Mouse (Mus musculus) forebrain, postnatal 0 days (tissue): Measurements from ENCODE around the gene Zfp982. TPM values are rescaled to one million over a fixed set of nuclear protein-coding genes. Genes with fewer than 3 reads are reported as not detected.
"Not testable (repeated sequence)": the region's sequence is repeated elsewhere in the genome, so short reads cannot be mapped to it uniquely, and the experiment has no call there.

ENCODE experiments used
- ATAC-seq: fragments of 200-750 bp; cut with Nextera tagmentation; 2 replicates; pipeline ENCODE4 v1.8.0; 2017; ENCODE audit warnings: mild to moderate bottlenecking, moderate library complexity
- DNase-seq: peaks from one replicate; pipeline ENCODE4 v3.0.0-alpha.2; 2015
- H3K27ac ChIP-seq: fragments of 300-500 bp; sonication (generic); 2 replicates; pipeline ENCODE4 v1.5.1; 2014; ENCODE audit warnings: low read depth, mild to moderate bottlenecking, antibody characterized with exemption, low read length, moderate library complexity, mixed read lengths
- H3K27me3 ChIP-seq: fragments of 300-500 bp; sonication (generic); 2 replicates; pipeline ENCODE4 v1.6.1; 2014; ENCODE audit warnings: mild to moderate bottlenecking, low read length, mixed read lengths; ENCODE audit not compliant: insufficient read depth
- H3K36me3 ChIP-seq: fragments of 300-500 bp; sonication (generic); 2 replicates; pipeline ENCODE4 v1.6.1; 2014; ENCODE audit warnings: mild to moderate bottlenecking, moderate library complexity; ENCODE audit not compliant: insufficient read depth
- H3K4me1 ChIP-seq: fragments of 300-500 bp; sonication (generic); 2 replicates; pipeline ENCODE4 v1.6.1; 2014; ENCODE audit warnings: antibody characterized with exemption; ENCODE audit not compliant: insufficient read depth
- H3K4me2 ChIP-seq: fragments of 300-500 bp; sonication (generic); 2 replicates; pipeline ENCODE4 v1.6.1; 2014; ENCODE audit warnings: low read depth, mild to moderate bottlenecking, moderate library complexity
- H3K4me3 ChIP-seq: fragments of 300-500 bp; sonication (generic); 2 replicates; pipeline ENCODE4 v1.5.1; 2014; ENCODE audit warnings: low read depth, low read length, mixed read lengths
- H3K9ac ChIP-seq: fragments of 300-500 bp; sonication (generic); 2 replicates; pipeline ENCODE4 v1.6.1; 2014; ENCODE audit warnings: mild to moderate bottlenecking
- H3K9me3 ChIP-seq: fragments of 300-500 bp; sonication (generic); 2 replicates; pipeline ENCODE4 v1.6.1; 2016; ENCODE audit warnings: low read length
- CTCF ChIP-seq: sonication (generic); IDR thresholded peaks from 2 replicates; pipeline ENCODE4 v1.5.1; 2016; ENCODE audit warnings: antibody characterized with exemption, control low read depth, low read depth
- WGBS: fragments of 180-500 bp; shearing (Covaris S2); extraction: QIAGEN DNeasy Blood & Tissue Kit; methylation state at CpG from one replicate; pipeline ENCODE4 v1.1.7; 2014; 5-methylcytosine and 5-hydroxymethylcytosine counted together
- polyA plus RNA-seq: library from polyadenylated mRNA; unstranded; fragments of >200 nt; fragmentation: Nextera tagmentation; extraction: Ambion mirVana; gene quantifications from 2 replicates; pipeline ENCODE4 v1.2.1, GENCODE M21; 2015
- total RNA-seq: library from RNA; depleted of rRNA; stranded (reverse); fragments of >200 nt; gene quantifications from 2 replicates; pipeline ENCODE4 v1.2.3, GENCODE M21; 2014; rRNA removed

Gene Zfp982
- total and polyA plus RNA-seq, 2 experiments from 2014 or later, result 2.2 to 6.4 TPM

DNA sequence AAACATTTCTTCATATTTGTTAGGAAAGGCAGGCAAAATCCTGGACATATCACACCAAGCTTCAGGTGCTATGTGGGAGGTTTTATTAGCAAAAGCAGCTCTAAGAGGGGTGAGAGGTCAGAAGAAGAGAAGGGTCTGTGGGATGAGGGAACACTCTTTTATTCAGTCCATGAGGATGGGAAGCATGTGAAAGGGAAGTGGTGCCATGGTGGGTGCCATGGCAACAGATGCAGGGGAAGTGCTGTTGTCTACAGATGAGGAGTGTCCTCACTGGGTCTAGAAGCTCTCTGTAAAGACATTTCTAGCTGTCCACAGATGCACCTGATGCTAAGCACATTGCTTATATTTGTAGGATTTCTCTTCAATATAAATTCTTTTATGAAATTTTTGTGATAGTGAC lies 48.9 kb downstream of the Zfp982 start:
- H3K36me3 ChIP-seq, result no peaks in the 10 kb centered on the region
- H3K9me3 ChIP-seq, result peaks cover 32% of the 10 kb centered on the region
- H3K27me3 ChIP-seq, result no peaks in the 10 kb centered on the region
- no peak overlapping the region for H3K9ac ChIP-seq
- no peak for TF ChIP-seq CTCF
- H3K4me2 ChIP-seq, result no peak overlapping the region
- H3K4me1 ChIP-seq, result no peaks in the 10 kb centered on the region
- DNase-seq (no peak), ATAC-seq (no peak)
- no peak overlapping the region for H3K27ac ChIP-seq
- no peak overlapping the region for H3K4me3 ChIP-seq

DNA sequence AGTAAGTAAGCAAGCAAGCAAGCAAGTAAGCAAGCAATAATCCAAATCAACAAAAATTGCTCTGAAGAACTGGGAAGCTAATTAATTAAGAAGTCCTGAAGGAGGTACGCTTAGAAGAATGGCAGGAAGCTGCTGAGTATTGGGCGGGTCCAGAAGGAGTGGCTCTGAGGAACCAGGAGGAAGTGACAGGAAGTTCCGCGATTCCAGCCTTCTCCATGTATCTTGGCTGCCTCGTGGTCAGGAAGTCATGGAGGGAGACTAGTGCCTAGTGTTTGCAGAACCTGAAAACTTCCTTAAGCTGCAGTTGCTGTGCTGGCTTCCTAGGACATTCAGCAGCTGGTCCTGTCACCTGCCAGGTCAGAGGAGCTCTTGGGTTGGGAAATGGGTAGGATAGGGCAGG lies 60.9 kb downstream of the Zfp982 start, which contains the start of gene Zfp985:
Gene Zfp985 (plus strand): TSS at position 207 of the 400 bp plus-strand sequence.
- DNase-seq, result not testable (repeated sequence)

DNA sequence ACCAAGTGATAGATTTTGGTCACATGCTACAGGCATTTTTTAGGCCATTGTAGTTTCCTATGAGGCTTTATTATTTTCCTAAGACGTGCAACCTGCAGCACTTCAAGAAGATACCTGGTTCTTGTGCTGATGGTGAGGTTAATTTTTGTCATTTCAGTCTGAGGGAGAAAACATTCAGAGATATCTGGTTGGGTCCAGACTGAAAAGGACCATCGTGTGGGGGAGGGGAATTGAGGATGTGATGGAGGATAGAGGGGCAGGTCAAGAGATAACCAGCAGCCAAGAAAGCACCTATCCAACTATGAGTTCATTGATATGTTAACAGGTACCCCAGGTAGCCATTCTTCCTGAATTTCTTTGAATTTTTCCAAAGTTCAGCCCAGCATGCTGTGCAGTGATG lies 62.1 kb downstream of the Zfp982 start:
- ATAC-seq, H3K4me2 ChIP-seq, H3K4me1 ChIP-seq, H3K27me3 ChIP-seq, H3K9ac ChIP-seq, H3K4me3 ChIP-seq, H3K36me3 ChIP-seq, DNase-seq, H3K27ac ChIP-seq: not testable (repeated sequence)
- H3K9me3 ChIP-seq, result peaks cover 18% of the 10 kb centered on the region
- WGBS, result 73% methylated on average over 2 of the region's 2 CpGs

More for the DNA sequence above, 60.9 kb downstream of the Zfp982 start, which contains the start of gene Zfp985:
- not testable (repeated sequence) for H3K9ac ChIP-seq, H3K4me1 ChIP-seq, H3K4me2 ChIP-seq, ATAC-seq, H3K36me3 ChIP-seq, H3K27ac ChIP-seq, H3K4me3 ChIP-seq, H3K27me3 ChIP-seq
- WGBS, result 85% methylated on average over 5 of the region's 5 CpGs
- peaks cover 13% of the 10 kb centered on the region for H3K9me3 ChIP-seq

DNA sequence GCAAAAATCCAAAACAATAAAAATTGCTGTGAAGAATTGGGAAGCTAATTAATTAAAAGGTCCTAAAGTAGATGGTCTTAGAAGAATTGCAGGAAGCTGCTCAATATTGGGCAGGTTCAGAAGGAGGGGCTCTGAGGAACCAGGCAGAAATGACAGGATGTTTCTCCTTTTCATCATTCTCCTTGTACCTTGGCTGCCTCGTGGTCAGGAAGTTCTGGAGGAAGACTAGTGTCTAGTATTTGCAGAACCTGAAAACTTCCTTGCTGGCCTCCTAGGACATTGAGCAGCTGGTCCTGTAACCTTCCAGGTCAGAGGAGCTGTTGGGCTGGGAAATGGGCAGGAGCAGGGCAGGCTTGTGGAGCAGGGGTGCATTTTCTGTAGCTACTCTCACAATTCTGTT lies 64.7 kb downstream of the Zfp982 start:
- not testable (repeated sequence) for H3K4me1 ChIP-seq, H3K27ac ChIP-seq, H3K4me2 ChIP-seq, H3K36me3 ChIP-seq, DNase-seq, H3K27me3 ChIP-seq, ATAC-seq, H3K4me3 ChIP-seq, H3K9ac ChIP-seq
- peaks cover 15% of the 10 kb centered on the region for H3K9me3 ChIP-seq
- WGBS, result 57% methylated on average over 1 of the region's 1 CpGs

DNA sequence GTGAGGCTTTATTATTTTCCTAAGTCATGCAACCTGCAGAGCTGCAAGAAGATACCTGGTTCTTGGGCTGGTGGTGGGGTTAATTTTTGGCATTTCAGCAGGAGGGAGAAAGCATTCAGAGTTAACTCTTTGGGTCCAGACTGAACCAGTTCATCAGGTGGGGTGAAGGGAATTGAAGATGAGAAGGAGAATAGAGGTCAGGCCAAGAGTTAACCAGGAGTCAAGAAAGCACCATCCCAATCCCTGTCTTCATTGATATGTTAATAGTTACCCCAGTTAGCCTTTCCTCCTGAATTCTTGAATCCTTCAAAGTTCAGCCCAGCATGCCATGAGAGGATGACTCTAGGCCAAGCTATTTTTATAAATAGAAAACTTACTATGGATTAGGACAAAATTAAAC lies 65.8 kb downstream of the Zfp982 start:
- H3K9me3 ChIP-seq, result peaks cover 14% of the 10 kb centered on the region
- not testable (repeated sequence) for H3K9ac ChIP-seq, H3K4me3 ChIP-seq, ATAC-seq, H3K4me2 ChIP-seq, H3K27ac ChIP-seq, H3K36me3 ChIP-seq, H3K27me3 ChIP-seq, H3K4me1 ChIP-seq, DNase-seq

DNA sequence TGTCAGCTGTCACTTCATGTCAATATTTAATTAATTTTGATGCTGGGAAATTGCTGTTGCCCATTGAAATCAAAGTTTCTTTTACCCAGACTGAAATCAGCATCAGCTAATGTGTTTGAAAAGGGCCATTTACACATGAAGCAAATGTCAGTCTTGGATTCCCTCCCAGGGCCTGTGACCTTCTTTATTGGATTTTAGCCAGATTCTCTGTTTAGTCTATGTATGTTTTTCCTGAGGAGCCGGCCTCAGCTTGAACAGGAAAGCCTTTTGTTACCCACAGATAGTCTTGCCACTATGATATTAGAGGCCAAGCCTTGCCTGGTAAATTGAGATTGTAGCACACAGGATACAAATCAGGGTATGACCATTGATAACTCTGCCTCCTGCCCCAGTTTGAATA lies 66.9 kb downstream of the Zfp982 start:
- H3K4me2 ChIP-seq, H3K9ac ChIP-seq, H3K27me3 ChIP-seq, H3K4me3 ChIP-seq, DNase-seq, ATAC-seq, H3K27ac ChIP-seq, H3K4me1 ChIP-seq, H3K36me3 ChIP-seq: not testable (repeated sequence)
- 48% methylated on average over 1 of the region's 1 CpGs for WGBS
- H3K9me3 ChIP-seq, result peaks cover 11% of the 10 kb centered on the region

Other genes with a start within 250 kb of the Zfp982 start
- 0.38 TPM in 1 of 2 replicates, not detected in the other for gene Zfp988, start 186.7 kb upstream of the Zfp982 start, total RNA-seq
- not detected in 2 replicates for gene Zfp988, start 186.7 kb upstream of the Zfp982 start, polyA plus RNA-seq
- gene Zfp978, start 131.1 kb upstream of the Zfp982 start, total RNA-seq, result 0.31 TPM in 1 of 2 replicates, not detected in the other
- gene Zfp978, start 131.1 kb upstream of the Zfp982 start, polyA plus RNA-seq, result not detected in 2 replicates
- gene Gm16503, start 47.8 kb downstream of the Zfp982 start, total RNA-seq, result 0.69 and 1.8 TPM in 2 replicates
- gene Gm16503, start 47.8 kb downstream of the Zfp982 start, polyA plus RNA-seq, result 0.08 and 0.28 TPM in 2 replicates
- gene Zfp985, start 60.9 kb downstream of the Zfp982 start, total RNA-seq, result 0.38 TPM in 1 of 2 replicates, not detected in the other
- gene Zfp985, start 60.9 kb downstream of the Zfp982 start, polyA plus RNA-seq, result 0.10 TPM in 1 of 2 replicates, not detected in the other
- 1.9 and 4.0 TPM in 2 replicates for gene Zfp979, start 150.1 kb downstream of the Zfp982 start, total RNA-seq
- gene Zfp979, start 150.1 kb downstream of the Zfp982 start, polyA plus RNA-seq, result 0.86 and 1.6 TPM in 2 replicates
- not detected in 2 replicates for gene Zfp534, start 210.1 kb downstream of the Zfp982 start, total RNA-seq
- not detected in 2 replicates for gene Zfp534, start 210.1 kb downstream of the Zfp982 start, polyA plus RNA-seq